Mouse (Mus musculus): ENCODE data around the gene Bpifb5. TPM values are rescaled to one million over a fixed set of nuclear protein-coding genes. Genes with fewer than 3 reads are reported as not detected.
"Not testable (repeated sequence)": the region's sequence is repeated elsewhere in the genome, so short reads cannot be mapped to it uniquely, and the experiment has no call there.

Gene Bpifb5
- polyA plus RNA-seq, 1 experiment from 2014 or later, result 0.25 TPM

DNA sequence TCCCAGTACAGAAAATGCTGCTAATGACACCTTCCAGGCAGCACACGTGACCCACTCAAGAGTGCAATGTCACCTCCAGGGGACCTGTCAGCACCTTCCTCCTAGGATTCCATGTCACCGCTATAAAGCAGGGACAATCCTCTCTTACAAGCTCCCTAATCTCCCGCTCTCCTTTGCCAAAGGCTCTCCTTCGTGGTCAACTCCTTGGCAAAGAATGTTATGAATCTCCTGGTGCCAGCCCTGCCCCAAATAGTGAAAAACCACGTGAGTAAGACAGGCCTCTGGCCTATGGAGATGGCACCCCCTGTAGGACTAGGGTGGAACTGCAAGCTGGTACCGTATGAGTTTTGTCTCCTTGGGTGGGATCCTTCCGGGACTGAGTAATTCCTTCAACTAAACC, 16.6 kb upstream of the Bpifb5 start:
- H3K36me3 ChIP-seq, result no peaks in the 10 kb centered on the region
- DNase-seq (ENCODE audit: low spot score), result peak; percentile 20
- peaks cover 7% of the 10 kb centered on the region; the same call in 1 of the 2 replicates for H3K4me1 ChIP-seq

DNA sequence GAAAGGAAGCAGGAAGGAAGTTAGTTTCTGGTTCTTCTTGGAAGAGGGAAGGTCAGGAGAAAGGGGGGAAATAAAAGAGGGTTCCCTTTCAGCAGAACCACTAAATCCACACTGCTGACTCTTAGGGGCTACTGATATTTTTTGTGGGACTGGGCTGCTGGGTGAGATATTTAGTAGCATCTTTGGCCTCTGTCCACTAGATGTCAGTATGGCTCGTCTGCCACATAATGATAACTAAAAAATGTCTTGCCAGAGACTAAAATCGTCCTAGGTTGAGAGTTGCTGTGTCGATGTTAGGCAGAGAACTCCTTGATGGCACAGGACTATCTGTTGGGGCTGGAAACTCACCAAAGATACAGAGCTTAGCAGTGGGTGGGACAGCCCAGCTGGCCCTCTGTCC, 14.4 kb upstream of the Bpifb5 start:
- Histone ChIP-seq H3K27me3 (ENCODE audit: low read depth, poor library complexity, severe bottlenecking) (no peaks in the 10 kb centered on the region), H3K9me3 (replicated peaks) (no peaks in the 10 kb centered on the region), H3K27ac (replicated peaks) (no peak overlapping the region), H3K4me1 (peaks cover 7% of the 10 kb centered on the region; the same call in 1 of the 2 replicates), H3K4me3 (no peak overlapping the region), H3K36me3 (no peaks in the 10 kb centered on the region)
- 20% methylated on average over 3 of the region's 3 CpGs for WGBS
- DNase-seq (ENCODE audit: low spot score), result no peak

More for the DNA sequence above, 16.6 kb upstream of the Bpifb5 start:
- Histone ChIP-seq H3K27ac (replicated peaks) (no peak overlapping the region), H3K9me3 (replicated peaks) (no peaks in the 10 kb centered on the region), H3K4me3 (no peak overlapping the region), H3K27me3 (ENCODE audit: low read depth, poor library complexity, severe bottlenecking) (no peaks in the 10 kb centered on the region)
- 59% methylated on average over 7 of the region's 7 CpGs for WGBS

DNA sequence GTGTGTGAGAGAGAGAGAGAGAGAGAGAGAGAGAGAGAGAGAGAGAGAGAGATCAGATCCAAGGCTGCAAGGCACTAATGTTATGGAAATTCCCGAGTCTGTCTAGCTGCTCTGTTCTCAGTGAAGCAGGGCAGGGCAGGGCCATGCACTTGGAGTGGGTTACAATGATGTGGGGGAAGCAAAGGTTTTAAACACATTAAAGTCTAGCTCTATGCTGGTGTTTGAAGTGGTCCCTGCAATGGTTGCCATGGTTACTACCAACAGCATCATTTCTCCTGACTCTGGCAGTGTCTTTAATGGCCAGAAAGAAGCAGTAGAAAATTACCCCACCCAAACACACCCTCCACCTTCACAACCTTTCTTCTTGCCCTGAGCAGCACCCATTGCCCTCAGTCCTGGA, 12.4 kb upstream of the Bpifb5 start:
- no peaks in the 10 kb centered on the region for H3K36me3 ChIP-seq
- peaks cover 7% of the 10 kb centered on the region for H3K4me1 ChIP-seq
- H3K27me3 ChIP-seq (ENCODE audit: low read depth, poor library complexity, severe bottlenecking), result no peaks in the 10 kb centered on the region
- 54% methylated on average over 1 of the region's 1 CpGs for WGBS
- no peak for DNase-seq (ENCODE audit: low spot score)
- H3K9me3 ChIP-seq (replicated peaks), result no peaks in the 10 kb centered on the region
- H3K27ac ChIP-seq (replicated peaks), result no peak overlapping the region
- H3K4me3 ChIP-seq, result no peak overlapping the region

DNA sequence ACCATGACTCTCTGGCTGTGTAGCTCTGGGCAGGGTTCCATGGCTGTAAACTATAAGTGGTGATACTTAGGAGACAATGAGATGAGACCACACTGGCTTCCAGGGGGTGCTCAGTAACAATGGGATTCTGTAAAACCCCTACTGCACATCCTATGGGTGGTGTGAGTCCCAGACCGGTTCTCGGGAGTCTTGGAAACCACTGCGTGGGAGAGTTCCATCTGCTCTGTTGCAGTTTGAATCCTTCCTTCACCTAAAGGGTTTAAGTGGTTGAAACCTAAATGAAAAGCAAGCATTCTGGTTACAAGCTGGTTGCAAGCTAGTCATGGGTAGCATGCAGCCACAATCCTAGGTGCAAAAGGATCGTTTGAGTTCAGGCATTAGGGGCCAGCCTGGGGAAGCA, 11.7 kb upstream of the Bpifb5 start:
- 91% methylated on average over 4 of the region's 4 CpGs for WGBS
- H3K27me3 ChIP-seq (ENCODE audit: low read depth, poor library complexity, severe bottlenecking), result no peaks in the 10 kb centered on the region

DNA sequence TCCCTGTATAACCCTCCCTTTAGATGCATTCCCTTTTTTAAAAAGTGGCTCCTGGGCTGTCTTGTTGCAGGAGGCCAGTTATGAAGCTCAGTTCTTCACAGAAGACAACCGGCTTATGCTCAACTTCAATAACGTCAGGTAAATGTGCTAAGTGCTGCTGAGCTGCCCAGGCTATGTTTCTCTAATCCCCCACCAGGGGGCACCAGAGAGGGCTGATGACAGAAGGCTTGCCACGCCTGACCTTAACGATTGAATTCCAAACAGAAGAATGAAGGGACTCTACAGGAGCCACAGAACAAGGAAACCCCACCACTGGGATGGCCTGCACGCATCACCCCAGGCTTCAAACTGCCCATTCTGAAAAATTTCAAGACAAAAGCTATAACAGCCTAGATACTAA, 8.4 kb upstream of the Bpifb5 start:
- Histone ChIP-seq H3K27me3 (ENCODE audit: low read depth, poor library complexity, severe bottlenecking) (no peaks in the 10 kb centered on the region), H3K4me3 (no peak overlapping the region), H3K36me3 (no peaks in the 10 kb centered on the region), H3K27ac (replicated peaks) (no peak overlapping the region), H3K9me3 (replicated peaks) (no peaks in the 10 kb centered on the region), H3K4me1 (peaks cover 7% of the 10 kb centered on the region)
- 17% methylated on average over 5 of the region's 5 CpGs for WGBS
- DNase-seq (ENCODE audit: low spot score), result peak; percentile 76

More for the DNA sequence above, 11.7 kb upstream of the Bpifb5 start:
- Histone ChIP-seq H3K4me3 (no peak overlapping the region), H3K9me3 (replicated peaks) (no peaks in the 10 kb centered on the region), H3K36me3 (no peaks in the 10 kb centered on the region), H3K27ac (replicated peaks) (no peak overlapping the region), H3K4me1 (peaks cover 7% of the 10 kb centered on the region)
- DNase-seq (ENCODE audit: low spot score), result no peak

DNA sequence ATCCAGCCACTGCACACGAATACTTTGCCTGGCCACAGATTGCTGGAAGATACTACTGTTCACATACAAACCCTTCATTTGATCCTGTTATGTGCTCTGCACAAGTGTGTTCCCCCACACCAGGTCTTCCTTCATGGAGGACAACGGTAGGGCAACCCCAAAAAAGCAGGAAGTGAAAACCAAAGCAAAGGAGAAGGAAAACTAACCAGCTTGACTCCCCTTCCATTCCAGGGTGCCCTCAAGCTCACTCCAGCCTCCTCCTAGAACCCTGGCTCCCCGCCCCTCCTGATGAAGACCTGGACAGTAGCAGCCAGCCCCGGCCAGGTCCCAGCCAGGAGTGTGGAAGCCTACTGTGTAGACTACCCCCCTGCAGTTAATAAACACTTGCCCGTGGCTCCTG, 3.6 kb upstream of the Bpifb5 start:
- Histone ChIP-seq H3K27ac (replicated peaks) (no peak overlapping the region), H3K36me3 (no peaks in the 10 kb centered on the region), H3K4me3 (no peak overlapping the region), H3K9me3 (replicated peaks) (no peaks in the 10 kb centered on the region), H3K27me3 (ENCODE audit: low read depth, poor library complexity, severe bottlenecking) (no peaks in the 10 kb centered on the region), H3K4me1 (peaks cover 23% of the 10 kb centered on the region)
- 85% methylated on average over 5 of the region's 5 CpGs for WGBS
- DNase-seq (ENCODE audit: low spot score), result no peak

DNA sequence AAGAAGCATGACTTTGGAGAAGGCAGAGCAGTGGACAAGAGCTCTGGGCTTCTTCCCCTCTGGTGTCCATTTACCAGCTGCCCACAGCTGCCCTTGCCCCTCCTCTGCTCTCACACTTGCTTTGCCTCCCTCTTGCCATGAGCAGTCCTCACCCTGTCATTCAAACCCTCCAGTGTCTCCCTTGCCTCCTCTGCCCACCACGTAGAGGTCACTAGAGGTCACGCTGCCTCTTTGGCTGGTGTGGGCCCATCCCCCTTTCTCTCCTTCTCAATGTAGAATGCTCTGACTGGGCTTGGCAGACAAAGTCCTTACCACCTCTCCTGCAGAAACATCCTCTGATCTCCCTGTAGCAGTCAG, 353 bp downstream of the Bpifb5 start:
- H3K4me1 ChIP-seq, result peaks cover 23% of the 10 kb centered on the region
- peak overlapping the region; percentile 27 for H3K4me3 ChIP-seq
- H3K36me3 ChIP-seq, result no peaks in the 10 kb centered on the region
- DNase-seq (ENCODE audit: low spot score), result peak; percentile 45
- H3K27me3 ChIP-seq (ENCODE audit: low read depth, poor library complexity, severe bottlenecking), result no peaks in the 10 kb centered on the region
- WGBS, result 4% methylated on average over 2 of the region's 2 CpGs
- H3K27ac ChIP-seq (replicated peaks), result peak overlapping the region; percentile 81
- no peaks in the 10 kb centered on the region for H3K9me3 ChIP-seq (replicated peaks)

DNA sequence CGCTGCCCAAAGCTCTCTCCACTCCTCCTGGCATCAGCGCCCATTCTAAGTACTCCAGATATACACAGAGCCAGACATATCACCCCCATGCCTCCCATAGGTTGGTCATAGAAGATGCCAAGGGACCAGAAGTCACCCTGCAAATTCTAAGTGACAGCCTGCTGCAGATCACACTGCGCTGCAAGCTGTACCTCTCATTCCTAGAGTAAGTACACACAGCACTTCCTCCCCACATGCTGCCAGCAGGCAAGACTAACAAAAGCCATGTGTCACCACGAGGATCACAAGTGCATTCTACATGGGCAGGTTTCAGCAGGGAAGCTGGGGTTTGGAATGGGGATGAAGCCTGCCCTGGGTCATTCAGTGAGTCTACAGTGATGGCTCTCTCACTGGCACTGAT, 3.4 kb downstream of the Bpifb5 start:
- Histone ChIP-seq H3K4me1 (peaks cover 23% of the 10 kb centered on the region), H3K9me3 (replicated peaks) (no peaks in the 10 kb centered on the region), H3K4me3 (no peak overlapping the region), H3K27ac (replicated peaks) (no peak overlapping the region), H3K36me3 (no peaks in the 10 kb centered on the region), H3K27me3 (ENCODE audit: low read depth, poor library complexity, severe bottlenecking) (no peaks in the 10 kb centered on the region)
- no peak for DNase-seq (ENCODE audit: low spot score)
- WGBS, result 76% methylated on average over 4 of the region's 4 CpGs

DNA sequence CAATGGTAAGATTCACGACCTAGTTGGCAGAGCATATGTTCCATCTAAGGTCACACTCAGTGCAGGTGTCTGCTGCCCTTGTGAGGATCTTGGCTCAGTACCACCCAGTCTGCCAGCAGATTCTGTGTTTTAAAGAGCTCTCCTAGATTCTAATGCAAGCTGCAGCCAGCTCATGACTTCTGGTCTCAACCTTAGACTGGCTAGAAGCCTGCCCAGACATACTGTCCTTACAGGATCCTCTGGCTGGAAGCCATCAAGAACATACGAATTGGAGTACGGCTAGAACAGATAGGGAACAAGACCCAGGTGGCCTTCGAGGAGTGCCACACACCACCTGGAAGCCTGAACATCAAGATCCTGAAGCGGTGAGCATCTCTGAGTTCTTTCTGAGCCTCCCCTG, 4.3 kb downstream of the Bpifb5 start:
- Histone ChIP-seq H3K27me3 (ENCODE audit: low read depth, poor library complexity, severe bottlenecking) (no peaks in the 10 kb centered on the region), H3K4me3 (no peak overlapping the region), H3K4me1 (peaks cover 19% of the 10 kb centered on the region), H3K9me3 (replicated peaks) (no peaks in the 10 kb centered on the region), H3K27ac (replicated peaks) (no peak overlapping the region), H3K36me3 (no peaks in the 10 kb centered on the region)
- no peak for DNase-seq (ENCODE audit: low spot score)
- 93% methylated on average over 5 of the region's 5 CpGs for WGBS

DNA sequence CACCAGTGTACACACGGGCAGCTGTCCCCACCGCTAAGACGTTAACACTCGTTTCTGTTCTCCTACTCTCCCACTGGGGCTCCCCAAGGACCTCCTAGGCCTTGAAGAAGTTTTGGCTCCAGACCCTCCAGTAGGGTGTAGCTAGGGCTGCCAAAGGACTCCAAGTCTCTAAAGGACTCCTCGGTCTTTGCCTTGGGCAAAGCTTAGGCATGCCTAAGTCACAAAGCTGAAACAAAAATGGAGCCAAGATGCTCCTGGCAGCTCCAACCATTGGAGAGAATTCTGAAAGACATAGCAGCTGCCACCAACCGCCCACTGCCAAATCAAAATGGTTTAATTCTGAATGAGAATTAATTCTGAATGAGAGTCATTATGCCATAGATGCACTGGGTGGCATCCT, 9.9 kb downstream of the Bpifb5 start:
- no peak overlapping the region for H3K27ac ChIP-seq (replicated peaks)
- no peaks in the 10 kb centered on the region for H3K27me3 ChIP-seq (ENCODE audit: low read depth, poor library complexity, severe bottlenecking)
- no peaks in the 10 kb centered on the region for H3K9me3 ChIP-seq (replicated peaks)
- DNase-seq (ENCODE audit: low spot score), result no peak
- 92% methylated on average over 6 of the region's 6 CpGs for WGBS
- no peaks in the 10 kb centered on the region for H3K36me3 ChIP-seq
- H3K4me1 ChIP-seq, result no peaks in the 10 kb centered on the region
- no peak overlapping the region for H3K4me3 ChIP-seq

DNA sequence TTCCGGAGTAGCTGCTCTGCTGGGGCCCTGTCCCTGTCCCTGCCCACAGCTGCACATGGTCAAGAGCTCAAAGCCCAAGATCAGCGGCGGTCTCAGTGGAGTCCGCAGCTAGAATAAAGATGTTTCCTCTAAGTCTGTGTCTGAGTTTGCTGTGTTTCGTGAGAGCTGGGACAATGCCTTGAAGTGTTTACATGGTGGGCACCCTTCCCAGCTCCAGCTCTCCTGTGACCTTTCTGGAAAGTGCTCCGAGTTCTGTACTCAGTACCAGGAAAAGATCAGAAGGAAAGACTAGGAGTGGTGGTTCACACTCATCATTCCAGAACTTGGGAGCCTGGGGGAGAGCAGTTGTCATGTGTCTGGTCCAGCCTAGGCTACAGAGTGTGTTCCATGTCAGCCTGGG, 17.2 kb downstream of the Bpifb5 start:
- H3K36me3 ChIP-seq, result no peaks in the 10 kb centered on the region
- H3K4me3 ChIP-seq, result no peak overlapping the region
- 89% methylated on average over 6 of the region's 6 CpGs for WGBS
- H3K27me3 ChIP-seq (ENCODE audit: low read depth, poor library complexity, severe bottlenecking), result no peaks in the 10 kb centered on the region
- H3K4me1 ChIP-seq, result no peaks in the 10 kb centered on the region
- H3K27ac ChIP-seq (replicated peaks), result no peak overlapping the region
- no peak for DNase-seq (ENCODE audit: low spot score)
- 0 out of 2 replicates have a peak, but pooled peaks cover 6% of the 10 kb centered on the region for H3K9me3 ChIP-seq (replicated peaks)

DNA sequence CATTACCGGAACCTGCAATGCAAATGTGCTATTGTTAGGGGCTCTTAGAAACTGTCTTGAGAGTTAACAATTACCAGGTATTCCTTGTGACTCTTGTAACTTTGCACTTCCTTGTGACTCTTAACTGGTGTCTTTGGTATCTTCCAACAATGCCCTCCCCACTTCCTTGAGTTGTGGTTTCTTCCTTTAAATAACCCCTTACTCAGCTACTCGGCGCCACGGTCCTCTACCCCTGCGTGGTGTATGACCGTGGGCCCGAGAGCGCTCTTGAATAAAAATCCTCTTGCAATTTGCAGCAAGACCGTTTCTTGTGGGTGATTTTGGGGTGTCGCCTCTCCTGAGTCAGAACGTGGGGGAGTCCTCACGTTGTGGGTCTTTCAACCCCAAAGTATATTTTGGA, 19.2 kb downstream of the Bpifb5 start:
- not testable (repeated sequence) for H3K9me3 ChIP-seq (replicated peaks); H3K4me1 ChIP-seq; DNase-seq (ENCODE audit: low spot score); H3K36me3 ChIP-seq; H3K27ac ChIP-seq (replicated peaks); H3K27me3 ChIP-seq (ENCODE audit: low read depth, poor library complexity, severe bottlenecking); H3K4me3 ChIP-seq
- 92% methylated on average over 11 of the region's 12 CpGs for WGBS

DNA sequence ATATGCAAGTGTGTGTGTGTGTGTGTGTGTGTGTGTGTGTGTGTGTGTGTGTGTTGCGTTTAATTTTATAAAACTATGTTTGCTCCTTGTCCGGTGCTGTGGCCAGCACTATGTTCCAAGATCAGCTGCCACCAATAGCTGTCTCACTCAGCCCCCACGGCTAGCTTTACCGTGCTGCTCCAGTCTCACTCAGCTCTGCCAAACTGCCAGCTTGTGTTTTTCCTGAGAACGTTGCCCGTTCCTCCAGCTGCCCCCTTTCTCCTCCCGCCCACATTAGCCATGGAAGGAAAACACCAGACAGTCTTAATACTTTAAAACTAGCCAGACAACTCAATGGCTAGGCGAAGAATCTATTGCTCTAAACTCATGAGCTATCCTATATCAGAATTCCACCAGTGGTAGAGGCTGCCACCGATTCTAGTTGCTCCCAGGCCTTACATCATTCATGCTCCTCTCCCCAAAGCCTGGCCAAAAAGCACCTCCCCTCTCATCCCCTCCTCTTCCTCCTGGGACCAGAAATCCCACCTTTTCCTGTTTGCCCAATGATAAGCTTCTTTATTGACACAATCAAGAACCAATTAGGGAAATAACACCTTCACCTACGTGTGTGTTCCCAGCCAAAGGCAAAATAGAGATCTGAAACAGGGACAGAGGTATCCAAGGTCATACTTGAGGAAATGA, 20.0 kb downstream of the Bpifb5 start:
- WGBS, result 89% methylated on average over 10 of the region's 10 CpGs
- Histone ChIP-seq H3K27me3 (ENCODE audit: low read depth, poor library complexity, severe bottlenecking) (no peaks in the 10 kb centered on the region), H3K4me1 (no peaks in the 10 kb centered on the region), H3K36me3 (no peaks in the 10 kb centered on the region), H3K4me3 (no peak overlapping the region), H3K9me3 (replicated peaks) (0 out of 2 replicates have a peak, but pooled peaks cover 6% of the 10 kb centered on the region), H3K27ac (replicated peaks) (no peak overlapping the region)
- no peak for DNase-seq (ENCODE audit: low spot score)

DNA sequence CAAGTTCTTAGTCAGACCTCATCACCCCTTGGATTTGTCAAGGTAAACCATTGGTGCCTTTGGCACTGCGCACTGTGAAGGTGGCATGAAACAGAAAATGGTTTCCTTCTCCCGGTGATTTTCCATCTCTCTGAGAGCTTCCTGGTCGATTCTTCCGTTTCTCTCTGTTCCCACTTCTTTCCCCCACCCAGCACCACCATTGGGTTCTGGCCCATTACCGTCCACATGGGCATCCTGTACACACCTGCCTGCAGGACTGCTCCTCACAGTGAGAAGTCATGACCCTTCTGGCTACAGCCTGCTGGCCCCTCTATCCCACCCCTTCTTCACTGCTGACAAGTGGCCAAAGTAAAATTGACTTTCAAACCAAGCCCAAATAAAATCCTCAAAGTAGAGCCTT, 21.8 kb downstream of the Bpifb5 start:
- Histone ChIP-seq H3K36me3 (no peaks in the 10 kb centered on the region), H3K27me3 (ENCODE audit: low read depth, poor library complexity, severe bottlenecking) (no peaks in the 10 kb centered on the region), H3K4me3 (no peak overlapping the region), H3K4me1 (no peaks in the 10 kb centered on the region), H3K9me3 (replicated peaks) (0 out of 2 replicates have a peak, but pooled peaks cover 6% of the 10 kb centered on the region), H3K27ac (replicated peaks) (no peak overlapping the region)
- WGBS, result 94% methylated on average over 5 of the region's 5 CpGs
- DNase-seq (ENCODE audit: low spot score), result no peak

Data from midbrain, embryonic 10.5 days (tissue).